Mouse (Mus musculus) gastrocnemius, postnatal 36 days (tissue): ENCODE measurements around the gene Pstpip1. TPM values are rescaled to one million over a fixed set of nuclear protein-coding genes. Genes with fewer than 3 reads are reported as not detected.

ENCODE experiments used
- DNase-seq, 2 experiments: peaks; one replicate each; pipeline ENCODE4 v3.0.0; 2022
- intact Hi-C: fragments of 180-260 bp; cut with DNase I; formaldehyde crosslinking; loops from one replicate; pipeline ENCODE4 v1.15.1; 2025
- long read RNA-seq, 2 experiments: library from polyadenylated mRNA; stranded (forward); transcript quantifications; one replicate each; pipeline ENCODE4 v2.0.0; 2021
- total RNA-seq, 2 experiments: library from RNA; stranded (reverse); gene quantifications; 2 replicates each; pipeline ENCODE4 v1.2.3; 2021

Gene Pstpip1
- under 1 TPM; 0.69 to 0.89 TPM for total RNA-seq
- long read RNA-seq, experiment 1: 0 reads
- long read RNA-seq, experiment 2, partial matches to known transcripts: 1 of 1 reads
- long read RNA-seq, experiment 2, other reads (novel, unspliced or antisense): 0 of 1 reads

DNA sequence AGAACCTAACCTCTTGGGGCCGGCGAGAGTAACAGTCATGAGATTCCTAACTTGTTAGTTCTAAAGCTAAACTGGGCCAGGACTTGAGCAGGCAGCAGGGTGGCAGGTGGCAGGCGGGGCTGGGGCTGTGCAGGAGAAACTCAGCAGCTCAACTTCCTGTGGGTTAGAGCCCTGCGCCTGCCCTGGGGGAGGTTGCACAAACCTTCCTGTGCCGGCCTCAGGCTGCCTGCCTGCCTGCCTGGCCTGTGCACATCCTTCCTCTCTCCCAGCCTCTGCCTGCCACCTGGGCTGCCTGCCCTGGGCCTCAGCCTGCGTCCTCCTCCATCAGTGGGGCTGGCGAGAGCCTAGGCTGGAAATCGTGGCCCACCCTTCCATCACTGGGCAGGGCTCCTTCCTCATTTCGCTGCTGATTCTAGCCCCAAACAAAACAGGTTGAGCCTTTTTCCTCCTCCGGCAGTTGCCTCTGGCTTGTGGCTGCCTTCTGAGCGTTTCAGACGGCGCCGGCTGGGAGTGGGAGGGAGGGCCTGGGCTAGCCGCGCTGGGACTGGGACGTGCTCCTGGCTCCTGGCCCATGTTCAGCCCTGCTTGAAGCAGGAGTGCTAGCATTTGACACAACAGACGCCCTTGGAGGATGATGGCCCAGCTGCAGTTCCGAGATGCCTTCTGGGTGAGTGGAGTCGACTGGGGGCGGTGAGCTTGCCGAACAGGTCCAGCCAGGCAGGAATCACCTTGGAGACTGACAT lies at the start of gene Pstpip1:
Pstpip1 (plus strand) TSS at position 185 of the 743 bp plus-strand sequence.
- DNase-seq: peak; percentile 67 to 79
- intact Hi-C loops: no loop called here

DNA sequence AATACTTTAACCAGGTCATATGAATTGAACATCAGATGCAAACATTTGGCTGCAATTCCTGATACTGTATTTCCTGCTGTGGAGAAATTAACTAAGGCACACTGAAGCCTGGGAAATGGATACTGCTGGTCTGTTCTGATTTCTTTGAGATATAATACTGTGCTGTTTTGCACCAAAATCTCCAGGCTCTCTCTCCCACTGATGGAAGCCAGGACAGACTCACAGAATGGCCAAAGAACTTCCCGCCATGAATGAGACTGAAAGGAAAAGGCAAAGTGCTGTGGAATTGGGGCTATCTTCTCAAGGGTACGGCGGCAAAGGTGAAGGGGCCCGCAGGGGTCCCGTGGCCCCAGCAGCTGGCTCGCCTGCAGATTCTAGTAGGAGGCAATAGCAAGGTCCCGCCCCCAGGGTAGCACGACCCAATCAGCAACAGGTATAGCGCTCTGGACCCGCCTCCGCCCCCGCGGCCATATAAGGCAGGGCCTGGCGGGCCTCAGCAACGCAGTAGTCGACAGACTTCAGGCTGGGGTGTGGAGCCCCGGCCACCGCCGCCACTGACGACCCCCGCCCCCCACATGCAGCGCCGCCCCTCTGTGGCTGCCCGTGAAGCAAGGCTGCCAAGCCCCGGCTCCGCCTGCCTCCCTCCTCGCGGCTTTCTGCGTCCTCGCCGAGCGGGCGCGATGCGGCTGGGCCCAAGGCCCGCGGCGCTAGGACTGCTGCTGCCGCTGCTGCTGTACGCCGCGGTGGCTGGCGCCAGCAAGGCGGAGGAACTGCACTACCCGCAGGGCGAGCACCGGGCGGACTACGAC lies 48.2 kb upstream of the Pstpip1 start, which contains the start of gene Rcn2:
Rcn2 (plus strand) TSS at position 474 of the 809 bp plus-strand sequence.
- DNase-seq: peak; percentile 91 to 94
- intact Hi-C loops: no loop called here

DNA sequence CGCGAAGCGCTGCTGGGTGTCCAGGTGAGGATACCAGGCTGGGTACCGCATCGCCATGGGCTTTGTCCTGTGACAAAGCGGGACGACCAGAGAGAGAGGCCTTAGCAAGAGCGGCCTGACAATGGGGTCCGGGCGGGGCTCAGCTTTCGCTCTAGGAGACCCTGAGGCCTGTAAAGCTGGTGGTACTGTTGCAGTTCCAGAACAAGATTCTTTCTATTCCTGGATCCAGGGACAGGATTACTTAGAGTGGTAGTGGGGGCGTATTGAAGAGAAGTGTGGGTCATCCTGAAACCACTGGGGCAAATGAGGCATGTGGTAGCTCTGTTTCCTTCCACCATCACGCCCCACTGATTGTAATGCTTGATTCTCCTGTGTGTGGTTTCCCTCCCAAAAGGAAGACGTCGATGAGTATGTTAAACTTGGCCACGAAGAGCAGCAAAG lies 47.6 kb upstream of the Pstpip1 start:
- DNase-seq: no peak
- intact Hi-C loops: no loop called here

DNA sequence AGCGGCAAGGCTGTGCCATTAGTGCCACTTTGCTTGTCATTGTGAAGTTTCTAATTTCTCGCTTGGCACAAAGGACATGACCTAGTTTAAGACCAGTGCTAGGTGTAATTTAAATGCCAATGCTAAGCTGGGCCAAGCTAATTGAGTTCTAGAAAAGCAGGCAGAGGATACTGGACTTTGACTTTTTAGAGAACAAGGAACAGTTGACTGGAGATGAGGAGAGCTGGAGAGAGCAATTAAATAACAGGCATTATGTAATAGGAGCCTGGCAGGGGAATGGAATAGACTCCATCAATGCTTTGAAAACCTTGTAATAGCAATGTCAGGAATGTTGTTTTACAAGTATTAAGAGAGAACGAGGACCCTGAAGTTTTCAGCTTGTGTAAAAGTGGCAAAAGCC lies 36.0 kb upstream of the Pstpip1 start:
- DNase-seq: no peak
- intact Hi-C loops: no loop called here

DNA sequence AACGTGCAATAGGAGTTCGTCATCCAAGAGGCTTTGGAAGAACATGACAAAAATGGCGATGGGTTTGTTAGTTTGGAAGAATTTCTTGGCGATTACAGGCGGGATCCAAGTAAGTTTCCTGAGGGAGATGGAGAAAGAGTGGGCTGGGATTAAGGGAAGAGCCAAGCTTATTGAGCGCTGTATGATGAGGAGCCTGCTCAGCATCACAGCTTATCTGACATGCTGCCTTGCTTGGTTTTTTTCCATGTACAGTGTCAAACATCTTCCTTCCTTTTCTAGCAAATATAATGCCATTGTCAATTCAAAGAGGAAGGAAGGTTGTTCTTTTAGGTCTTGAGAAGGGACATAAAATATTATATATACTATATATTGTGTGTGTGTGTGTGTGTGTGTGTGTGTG lies 33.6 kb upstream of the Pstpip1 start:
- DNase-seq: no peak

DNA sequence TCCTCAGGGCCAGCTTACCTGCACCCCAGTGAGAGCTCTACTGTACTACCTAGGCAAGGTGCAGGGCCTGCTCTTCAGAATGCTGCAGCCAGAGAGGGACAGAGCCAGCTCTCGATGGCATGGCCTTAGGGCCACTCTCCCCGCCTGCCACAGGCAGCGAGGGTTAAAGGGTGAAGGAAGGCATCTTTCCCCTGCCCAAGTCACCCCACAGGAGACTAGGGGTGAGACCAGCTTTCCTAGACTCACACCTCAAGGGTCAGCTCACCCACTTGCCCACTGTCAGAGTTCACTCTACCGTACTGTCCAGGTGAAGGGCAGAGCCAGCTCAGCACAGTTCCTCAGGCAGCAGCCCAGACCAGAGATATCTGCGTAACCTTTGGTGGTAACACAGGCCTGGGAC lies 27.4 kb upstream of the Pstpip1 start:
- intact Hi-C loops: no loop called here
- DNase-seq: no peak

More for the DNA sequence above, 33.6 kb upstream of the Pstpip1 start:
- intact Hi-C loops: no loop called here

DNA sequence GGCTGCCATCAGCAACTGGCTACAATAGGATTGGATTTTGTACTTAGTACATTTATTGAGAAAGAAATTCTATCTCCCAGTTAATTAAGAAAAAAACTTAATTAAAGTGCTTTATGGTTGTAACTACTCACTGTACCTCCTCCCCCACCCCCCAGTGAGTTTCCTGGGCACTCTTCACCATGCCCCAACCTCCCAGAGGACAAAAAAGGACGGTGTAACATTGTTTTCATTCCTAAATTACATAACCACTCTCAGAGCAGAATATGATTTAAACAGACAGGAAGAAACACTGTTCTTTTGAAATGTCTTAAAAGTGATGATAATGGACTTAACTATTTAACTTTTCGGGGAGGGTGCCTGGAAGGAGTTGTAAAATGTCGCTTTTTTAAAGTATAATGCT lies 24.8 kb upstream of the Pstpip1 start:
- intact Hi-C loops: no loop called here
- no peak for DNase-seq

DNA sequence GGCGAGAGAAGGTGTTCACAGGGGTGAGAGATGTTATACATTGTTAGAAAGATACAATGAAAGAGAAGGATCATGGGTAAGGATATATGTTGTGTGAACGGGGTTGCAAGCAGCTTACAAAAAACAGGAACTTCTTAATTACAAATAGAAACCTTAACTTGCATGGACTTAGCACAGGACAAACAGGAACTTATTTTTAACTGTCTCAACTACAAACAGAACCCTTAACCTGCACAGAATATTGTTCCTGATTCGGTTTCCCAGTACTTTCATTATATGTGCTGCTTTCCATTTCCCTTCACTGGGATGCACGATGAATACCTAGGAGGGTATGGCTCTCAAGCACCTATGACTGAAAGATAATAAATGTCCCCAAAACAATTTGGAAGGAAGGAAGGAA lies 21.8 kb upstream of the Pstpip1 start:
- DNase-seq: no peak
- intact Hi-C loops: no loop called here

DNA sequence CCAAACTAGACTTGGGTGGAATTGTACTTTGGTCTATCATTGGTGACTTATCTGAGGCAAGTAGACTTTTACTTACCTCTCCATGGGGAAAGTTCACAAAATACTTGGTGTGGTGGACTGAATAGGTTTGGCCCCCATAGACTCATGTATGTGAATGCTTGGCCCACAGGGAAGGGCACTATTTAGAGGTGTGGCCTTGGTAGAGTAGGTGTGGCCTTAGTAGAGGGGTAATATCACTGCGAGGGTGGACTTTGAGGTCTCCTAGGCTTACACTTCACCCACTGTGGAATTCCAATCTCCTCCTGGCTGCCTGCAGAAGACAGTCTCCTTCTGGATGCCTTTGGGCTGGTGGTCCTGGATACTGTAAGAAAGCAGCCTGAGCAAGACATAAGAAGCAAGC lies 21.1 kb upstream of the Pstpip1 start:
- intact Hi-C loops: no loop called here

DNA sequence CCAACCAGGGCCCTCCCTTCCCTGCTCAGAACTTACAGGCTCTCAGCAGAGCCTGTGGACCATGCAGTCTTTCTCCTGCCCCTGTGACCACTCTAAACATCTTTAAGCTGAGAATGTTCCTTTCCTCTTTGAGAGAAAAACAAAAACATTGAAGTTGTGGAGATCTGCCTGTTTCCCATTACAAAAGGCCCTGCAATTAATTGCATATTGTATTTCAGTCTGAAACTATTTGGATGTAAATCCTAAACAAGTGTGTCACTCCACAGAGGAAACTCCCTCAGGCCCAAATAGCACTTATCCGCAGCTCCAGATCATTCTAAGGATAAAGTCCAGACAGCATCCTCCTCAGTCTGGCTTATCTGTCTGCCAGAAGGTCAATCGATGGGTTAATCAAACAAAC lies 16.9 kb upstream of the Pstpip1 start:
- intact Hi-C loops: no loop called here
- DNase-seq: no peak

More for the DNA sequence above, 21.1 kb upstream of the Pstpip1 start:
- no peak for DNase-seq

DNA sequence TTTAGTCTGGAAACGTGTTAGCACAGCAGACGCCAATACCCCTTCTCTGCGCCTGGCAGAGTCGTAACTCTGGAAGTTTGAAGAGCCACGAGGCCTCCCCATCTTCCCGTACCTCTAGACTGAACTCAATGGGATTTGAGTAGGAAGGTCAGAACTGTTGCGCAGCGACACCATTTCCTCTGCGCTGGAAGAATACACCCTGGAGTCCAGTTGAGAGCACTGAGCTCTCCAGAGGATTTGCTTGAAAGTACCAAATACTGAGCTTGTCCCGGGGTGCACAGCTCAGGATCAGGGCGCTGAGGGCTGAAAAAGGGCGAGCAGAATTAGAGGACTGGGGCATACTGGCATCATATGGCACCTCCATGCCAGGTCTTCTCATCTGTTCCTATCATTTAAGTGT lies 14.9 kb upstream of the Pstpip1 start:
- DNase-seq: no peak
- intact Hi-C loops: no loop called here

DNA sequence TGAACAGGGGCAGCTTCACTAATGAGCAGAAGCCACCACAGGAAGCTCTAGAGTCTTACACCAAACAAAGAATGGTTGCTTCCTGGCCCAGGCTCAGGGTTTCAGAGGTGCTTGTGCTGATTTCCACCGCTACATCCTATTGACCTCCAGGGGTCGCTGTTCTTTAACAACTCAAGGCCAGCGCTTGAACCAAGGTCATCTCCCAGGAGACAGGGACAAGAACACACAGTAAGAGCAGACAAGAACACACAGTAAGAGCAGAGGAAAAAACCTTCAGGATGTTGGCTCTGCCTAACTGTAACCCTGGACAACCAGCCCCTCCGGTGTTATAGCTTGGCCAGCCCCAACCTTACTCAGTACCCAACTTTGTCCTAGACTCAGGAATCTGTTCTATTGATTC lies 14.5 kb upstream of the Pstpip1 start:
- intact Hi-C loops: no loop called here
- peak; percentile 41 to 50 for DNase-seq

DNA sequence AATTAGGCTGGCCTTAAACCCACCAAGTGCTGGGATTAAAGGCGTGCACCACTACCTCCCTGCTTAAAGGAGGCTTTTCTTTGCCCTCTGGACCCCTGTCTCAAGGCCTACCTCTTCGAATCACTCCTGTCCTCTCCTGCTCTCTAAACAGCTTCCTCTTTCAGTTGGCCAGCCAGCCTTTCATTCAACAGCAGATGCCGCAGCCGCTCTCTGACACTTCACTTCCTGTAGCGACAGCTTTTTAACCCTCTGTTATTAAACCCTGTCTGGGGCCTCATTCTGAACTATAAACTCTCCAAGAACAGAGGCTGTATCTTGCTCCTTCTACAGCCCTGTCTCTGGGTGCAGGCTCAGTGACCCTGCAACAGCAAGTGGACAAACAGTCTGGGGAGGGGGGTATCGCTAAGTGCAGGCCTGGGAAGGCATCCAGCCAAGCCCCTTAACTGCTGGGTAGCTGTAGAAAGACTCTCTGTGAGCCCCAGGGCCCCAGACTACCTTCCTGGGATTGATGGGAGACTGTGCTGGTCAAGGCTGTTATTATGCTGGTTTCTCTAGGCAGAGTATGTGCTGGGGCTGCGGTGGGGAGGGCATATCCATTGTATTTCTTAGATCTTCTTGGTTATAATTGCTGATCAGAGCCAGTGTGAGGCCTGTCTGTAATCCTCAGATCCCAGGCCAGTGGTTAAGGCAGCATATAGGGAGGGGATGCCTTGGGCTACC lies 13.7 kb upstream of the Pstpip1 start:
- DNase-seq: no peak
- intact Hi-C loops: no loop called here

DNA sequence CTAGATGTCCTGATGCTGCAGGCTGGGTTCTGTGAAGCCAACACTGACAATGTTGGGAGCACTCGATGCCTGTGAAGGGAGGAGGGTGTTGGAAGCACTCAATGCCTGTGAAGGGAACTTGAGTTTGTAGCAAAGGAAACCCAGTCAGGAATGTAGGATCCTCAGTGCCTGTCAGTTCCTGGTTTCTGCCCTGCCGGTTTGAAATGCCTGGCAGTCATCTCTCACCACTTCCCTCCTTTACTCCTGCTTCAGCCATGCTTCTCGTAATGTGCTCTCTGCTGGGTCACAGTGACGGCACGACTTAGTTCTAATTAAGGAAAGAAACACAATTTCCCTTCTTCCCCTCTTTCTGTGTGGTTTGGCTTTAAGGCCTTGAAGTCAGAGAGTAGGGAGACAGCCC lies 10.2 kb upstream of the Pstpip1 start:
- DNase-seq: no peak
- intact Hi-C loops: no loop called here

DNA sequence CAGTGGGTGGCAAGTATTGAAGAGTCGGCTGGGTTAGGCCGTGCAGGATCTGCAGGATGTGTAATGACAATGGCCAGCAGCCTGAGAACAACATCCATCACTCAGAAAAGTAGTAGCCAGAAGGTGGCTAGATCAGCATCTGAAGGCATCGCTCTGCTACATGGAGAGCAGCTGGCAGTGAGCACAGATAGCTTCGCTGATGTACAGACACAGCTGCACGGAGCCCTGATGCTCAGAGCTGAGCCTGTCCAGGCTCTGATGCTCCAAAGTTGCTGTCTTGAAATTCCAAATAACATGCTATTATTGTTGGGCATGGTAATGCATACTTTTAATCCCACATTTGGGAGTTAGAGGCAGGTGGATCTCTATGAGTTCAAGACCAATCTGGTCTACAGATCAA lies 3.2 kb upstream of the Pstpip1 start:
- intact Hi-C loops: no loop called here
- no peak for DNase-seq

DNA sequence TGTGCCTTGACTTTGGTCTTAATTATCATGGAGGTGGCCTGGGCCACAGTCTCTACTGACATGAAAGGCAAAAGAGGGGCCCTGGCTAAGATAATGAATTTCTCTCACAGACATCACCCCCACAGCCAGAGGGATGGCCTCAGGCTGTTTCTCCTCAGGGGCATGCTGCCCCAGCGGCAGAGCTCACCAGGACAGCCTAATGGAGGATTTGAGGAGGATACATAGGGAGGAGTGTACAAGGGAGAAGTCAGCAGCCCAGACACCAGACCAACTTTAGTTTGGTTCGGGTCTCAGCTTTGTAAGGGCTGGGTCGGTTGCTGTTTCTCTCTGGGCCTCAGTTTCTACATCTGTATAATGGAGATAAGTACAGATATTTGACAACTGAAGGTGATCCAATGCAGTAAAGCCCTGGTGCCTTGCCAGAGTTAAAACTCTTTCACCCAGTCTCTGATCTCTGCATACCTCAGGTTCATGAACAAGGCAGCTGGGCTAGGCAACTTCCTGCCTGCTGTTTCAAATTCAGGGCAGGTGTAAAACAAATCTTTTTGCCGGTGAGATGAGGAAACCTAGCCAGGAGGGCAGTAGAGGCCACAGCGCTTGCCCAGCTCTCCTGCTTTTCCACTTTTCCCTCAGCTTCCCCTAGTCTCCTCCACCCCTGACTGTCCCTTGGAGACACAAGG lies 924 bp downstream of the Pstpip1 start:
- intact Hi-C loops: no loop called here
- DNase-seq: no peak

DNA sequence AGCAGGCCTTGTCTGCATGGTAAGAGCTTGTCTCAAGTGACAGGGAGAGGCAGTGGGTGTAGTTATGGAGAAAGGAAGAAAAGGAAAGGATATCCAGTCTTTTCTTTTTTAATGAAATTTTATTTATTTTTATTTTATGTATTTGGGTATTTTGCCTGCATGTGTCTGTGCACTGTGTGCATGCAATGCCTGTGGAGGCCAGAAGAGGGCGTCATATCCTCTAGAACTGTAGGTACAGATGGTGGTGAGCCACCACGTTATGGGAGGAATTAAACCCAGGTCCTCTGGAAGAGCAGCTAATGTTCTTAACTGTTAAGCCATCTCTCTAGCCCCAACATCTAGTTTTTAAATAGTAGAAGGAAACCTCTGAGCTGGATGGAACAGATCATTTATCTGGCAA lies 2.3 kb downstream of the Pstpip1 start:
- DNase-seq: no peak
- intact Hi-C loops: no loop called here

DNA sequence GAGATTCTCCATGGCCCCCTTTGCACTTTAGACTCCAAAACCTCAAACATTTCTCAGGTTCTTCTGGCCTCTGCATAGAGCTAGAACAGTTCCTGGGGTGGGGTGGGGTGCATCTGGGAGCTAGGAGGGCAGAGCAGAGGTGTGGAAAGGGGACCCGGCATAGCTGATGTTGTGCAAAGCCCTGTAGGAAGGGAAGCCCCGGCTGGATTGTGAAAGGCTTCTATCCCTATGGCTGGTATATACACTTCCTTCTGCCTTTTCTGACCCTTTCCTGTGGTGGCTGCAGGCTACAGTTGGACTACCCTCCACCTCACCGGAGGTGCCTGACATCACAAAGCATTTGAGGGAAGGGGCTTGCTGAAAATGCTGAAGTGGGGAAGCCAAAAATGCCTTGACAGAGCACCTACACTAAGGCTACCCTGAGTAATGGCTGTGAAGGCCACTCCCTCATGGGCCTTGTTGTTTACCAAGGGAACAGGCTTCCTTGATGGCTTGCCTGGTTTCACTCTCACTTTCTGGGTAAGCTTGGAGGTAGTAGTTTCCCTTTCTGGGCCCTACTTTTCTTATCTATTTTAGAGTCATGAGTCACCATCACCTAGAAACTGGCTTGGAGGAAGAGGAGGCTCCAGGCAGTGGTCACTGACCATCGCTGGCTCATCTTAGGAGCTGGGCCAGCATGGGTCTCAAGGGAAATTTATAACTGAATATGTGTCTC lies 8.0 kb downstream of the Pstpip1 start:
- no peak for DNase-seq
- intact Hi-C loops: no loop called here

DNA sequence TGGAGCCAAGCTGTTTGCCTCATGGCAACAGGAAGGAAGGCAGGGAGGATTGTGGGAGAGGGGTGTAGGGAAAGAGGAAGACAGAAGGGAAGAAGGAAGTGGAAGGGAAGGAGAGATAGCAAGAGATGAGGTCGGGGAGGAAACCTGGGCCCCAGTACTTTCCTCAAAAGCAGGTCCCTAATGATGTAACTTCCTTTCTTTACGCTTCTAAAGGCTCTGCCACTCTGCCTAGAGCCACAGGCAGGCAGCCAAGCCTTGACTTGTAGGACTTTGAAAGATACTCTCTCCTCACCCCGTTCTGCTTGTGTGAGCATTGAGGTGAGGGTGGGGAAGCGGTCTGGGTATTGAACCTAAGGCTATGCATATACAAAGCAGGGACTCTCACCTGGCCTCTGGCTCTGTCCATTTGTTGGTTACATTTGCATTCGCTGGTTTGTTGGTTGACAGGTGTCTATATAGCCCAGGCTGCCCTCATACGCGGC lies 10.3 kb downstream of the Pstpip1 start:
- intact Hi-C loops: no loop called here
- no peak for DNase-seq

DNA sequence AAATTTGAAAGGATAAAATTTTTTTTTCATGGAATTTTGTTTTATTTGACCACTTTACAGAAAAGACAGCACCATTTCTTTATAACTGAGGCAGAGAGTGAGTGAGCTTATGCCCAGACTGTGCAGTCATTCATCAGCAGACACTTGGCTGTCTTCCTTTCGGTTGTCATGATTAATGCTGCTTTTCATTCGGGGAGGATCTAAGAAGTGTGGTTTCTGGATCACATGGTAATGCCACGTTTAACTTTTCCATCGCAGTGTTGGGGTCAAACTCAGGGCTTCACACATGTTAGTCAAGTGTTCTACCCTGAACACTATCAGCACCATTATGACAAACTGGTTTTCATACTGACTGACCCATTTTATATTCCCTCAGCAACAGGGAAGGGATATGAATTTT lies 11.3 kb downstream of the Pstpip1 start:
- no peak for DNase-seq
- intact Hi-C loops: no loop called here
